Mouse (Mus musculus): ENCODE measurements around the gene Mogs. TPM values are rescaled to one million over a fixed set of nuclear protein-coding genes. Genes with fewer than 3 reads are reported as not detected.
A peak's percentile ranks its signal among the peaks of the same experiment; 100 is the strongest.
"Not testable (repeated sequence)": the region's sequence is repeated elsewhere in the genome, so short reads cannot be mapped to it uniquely, and the experiment has no call there.

Gene Mogs
- total RNA-seq, 4 experiments from 2014 or later, result 27.4 to 32.3 (median 31.3) TPM

DNA sequence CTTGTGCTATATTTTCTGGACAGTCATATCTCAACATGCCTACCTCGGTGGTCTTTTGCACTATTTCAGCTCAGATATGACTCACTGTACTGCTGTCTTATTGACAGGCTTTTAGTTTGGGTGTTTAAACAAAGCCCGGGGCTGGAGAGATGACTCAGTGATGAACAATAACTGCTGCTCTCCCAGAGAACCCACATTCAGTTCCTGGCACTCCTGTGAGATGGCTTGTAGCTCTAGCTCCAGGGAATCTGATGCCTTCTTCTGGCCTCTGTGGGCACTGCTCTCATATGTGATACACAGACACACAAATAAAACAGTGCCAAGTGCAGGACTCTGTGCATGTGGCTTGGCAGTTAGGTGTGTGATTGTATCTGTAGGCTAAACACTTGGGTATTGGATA lies 29.9 kb downstream of the Mogs start:
- DNase-seq (ENCODE audit: low spot score in 2 of 2), result no peak

GRCm38 (mm10) chr6:83145805-83146204 lies 30.5 kb downstream of the Mogs start:
- DNase-seq (ENCODE audit: low spot score in 2 of 2), result no peak

GRCm38 (mm10) chr6:83147280-83147679 lies 32.0 kb downstream of the Mogs start:
- DNase-seq (ENCODE audit: low spot score in 2 of 2), result no peak

GRCm38 (mm10) chr6:83151721-83152120 lies 36.4 kb downstream of the Mogs start:
- no peak for DNase-seq (ENCODE audit: low spot score in 2 of 2)

- no peak for DNase-seq (ENCODE audit: low spot score in 2 of 2)
Observed at GRCm38 (mm10) chr6:83153038-83153437, 37.7 kb downstream of the Mogs start.

DNA sequence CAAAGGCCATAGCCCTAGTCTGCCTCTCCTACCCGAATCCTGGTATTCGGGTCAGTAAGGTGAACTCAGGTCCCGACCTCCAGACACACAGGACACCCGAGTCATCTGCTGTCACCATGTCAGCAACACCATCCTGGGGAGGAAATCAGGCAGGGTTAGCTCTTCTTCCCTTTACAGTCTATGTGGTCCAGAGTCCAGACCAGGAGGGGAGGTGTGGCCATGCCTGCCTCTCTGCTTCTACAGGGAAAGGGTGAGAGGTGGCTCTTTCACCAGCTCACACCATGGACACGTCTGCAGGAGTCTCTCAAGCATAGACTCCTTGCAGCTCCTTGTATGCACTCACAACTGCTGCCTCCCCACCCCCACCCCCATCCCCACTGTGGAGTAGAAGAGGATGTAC lies 38.2 kb downstream of the Mogs start:
- DNase-seq (ENCODE audit: low spot score in 2 of 2), result no peak

- no peak for DNase-seq (ENCODE audit: low spot score in 2 of 2)
Observed at GRCm38 (mm10) chr6:83155552-83156238, 40.4 kb downstream of the Mogs start.

GRCm38 (mm10) chr6:83156259-83156684 lies 41.0 kb downstream of the Mogs start, which contains the start of the genes Wdr54 and 1700003E16Rik:
Gene Wdr54 (minus strand): TSS chr6:83156397.
Gene 1700003E16Rik (plus strand): TSS chr6:83156404.
- DNase-seq (ENCODE audit: low spot score in 2 of 2), result peak; percentile 68 to 75

GRCm38 (mm10) chr6:83159456-83159855 lies 44.2 kb downstream of the Mogs start:
- DNase-seq (ENCODE audit: low spot score in 2 of 2), result not testable (repeated sequence)

DNA sequence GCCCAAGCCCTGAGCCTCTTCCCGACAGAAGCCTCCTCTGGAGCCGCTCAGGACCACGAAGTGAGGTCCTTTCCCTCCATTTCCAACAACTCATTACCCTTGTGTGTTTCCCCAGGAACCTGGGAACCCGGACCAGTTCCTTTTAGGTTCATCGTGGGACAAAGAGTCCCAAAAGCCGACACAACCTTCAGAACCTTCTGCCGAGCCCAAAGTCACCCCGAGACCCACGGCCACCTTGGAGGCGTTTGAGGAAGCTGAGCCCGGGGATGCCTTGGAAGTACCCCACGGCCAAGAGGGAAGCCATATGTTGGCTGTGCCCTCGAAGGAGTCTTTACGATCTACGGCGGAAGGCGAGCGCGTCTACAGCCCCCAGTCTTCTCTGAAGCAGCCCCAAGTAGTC lies 46.1 kb downstream of the Mogs start:
- DNase-seq (ENCODE audit: low spot score in 2 of 2), result no peak

DNA sequence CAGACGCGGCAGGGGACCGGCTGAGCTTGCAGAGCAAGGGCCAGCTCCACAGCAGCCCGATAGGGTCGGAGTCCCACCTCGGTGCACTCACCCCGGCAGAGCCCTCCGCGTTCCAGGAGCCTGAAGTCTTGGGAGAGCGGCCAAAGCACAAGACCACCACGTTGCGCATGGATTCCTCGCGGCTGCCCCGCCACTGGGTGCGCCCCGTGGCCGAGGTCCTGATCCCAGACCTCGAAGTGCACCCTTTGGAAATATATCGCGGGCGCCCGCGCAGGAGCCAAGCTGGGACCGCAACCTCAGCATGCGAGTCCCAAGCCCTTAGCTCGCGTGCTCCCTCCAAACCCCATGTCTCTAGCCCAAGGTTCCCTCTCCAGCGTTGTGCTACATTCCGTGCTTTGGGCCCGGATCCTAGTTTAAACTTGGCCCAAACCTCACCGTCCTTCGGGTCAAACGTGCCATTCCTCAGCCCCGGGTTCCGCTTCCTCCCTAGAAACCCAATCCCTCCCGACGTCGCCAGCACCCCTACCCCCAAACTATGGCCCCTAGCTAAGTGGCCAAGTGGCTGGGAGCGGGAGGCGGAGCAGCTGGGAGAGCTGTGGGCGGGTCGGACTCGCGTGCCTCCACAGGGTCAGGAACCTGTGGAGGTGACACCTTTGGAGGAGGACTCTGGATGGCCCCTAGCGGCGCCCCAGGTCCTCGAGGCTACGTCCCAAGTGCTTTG lies 46.8 kb downstream of the Mogs start:
- no peak for DNase-seq (ENCODE audit: low spot score in 2 of 2)

- DNase-seq (ENCODE audit: low spot score in 2 of 2), result no peak
Observed at GRCm38 (mm10) chr6:83162701-83163100, 47.4 kb downstream of the Mogs start.

DNA sequence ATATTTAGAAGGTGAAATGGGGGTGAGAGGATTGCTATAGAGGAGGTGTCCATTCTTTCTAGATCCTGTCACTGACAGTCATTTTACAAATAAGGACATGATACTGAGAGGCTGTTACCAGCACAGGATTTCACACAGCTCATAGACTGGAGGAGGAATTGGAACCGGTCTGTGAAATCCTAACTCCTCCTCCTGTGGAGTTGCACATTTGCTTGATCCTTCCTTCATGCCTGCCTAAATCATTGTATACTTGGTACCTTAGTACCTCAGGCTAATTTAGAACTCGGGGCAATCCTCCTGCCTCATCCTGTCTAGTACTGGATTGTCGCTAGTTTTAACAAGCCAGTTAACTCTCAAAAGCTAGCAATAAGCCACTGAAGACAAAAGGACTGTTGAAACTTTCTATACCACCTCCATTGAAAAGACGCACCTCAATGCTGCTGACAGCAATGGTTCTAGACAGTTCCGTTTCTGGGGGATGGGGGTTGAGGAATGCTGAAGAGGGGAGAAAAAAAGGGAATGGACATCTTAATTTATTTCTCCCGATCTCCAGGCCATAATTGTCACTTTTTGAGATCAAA lies 49.8 kb downstream of the Mogs start:
- DNase-seq (ENCODE audit: low spot score in 2 of 2), result no peak

DNA sequence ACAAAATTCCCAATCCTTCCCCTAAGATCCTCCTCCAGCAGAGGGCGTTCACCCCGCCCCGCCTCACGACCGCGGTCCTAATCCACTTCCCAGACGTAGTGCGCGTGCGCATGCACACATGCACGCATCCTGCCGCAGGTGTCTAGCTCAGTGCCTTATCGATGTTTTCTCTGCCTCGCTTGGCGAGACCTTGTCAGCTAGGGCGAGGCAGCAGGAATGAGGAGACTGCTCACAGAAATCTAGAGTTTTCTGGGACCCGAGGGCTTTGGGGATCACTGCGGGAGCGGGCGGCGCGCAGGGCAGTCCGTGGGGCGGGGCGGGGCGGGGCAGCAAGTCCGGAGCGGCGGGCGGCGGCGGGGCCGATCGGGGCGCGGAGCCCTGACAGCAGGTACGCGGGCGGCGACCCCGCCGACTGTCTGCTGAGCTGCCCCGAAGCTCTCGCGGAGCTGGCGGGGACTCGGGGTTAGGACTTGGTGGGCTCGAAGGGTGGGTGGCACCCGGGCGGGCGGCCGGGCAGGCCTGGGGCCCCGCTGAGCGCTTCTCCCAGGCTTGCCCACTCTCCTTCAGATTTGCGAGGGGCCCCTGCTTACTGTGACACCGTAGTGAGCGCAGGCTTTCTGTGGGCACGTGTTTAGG lies 50.4 kb downstream of the Mogs start, which contains the start of gene Dctn1:
Gene Dctn1, plus strand, starts transcription at position 314 of the 636 bp plus-strand sequence.
- DNase-seq (ENCODE audit: low spot score in 2 of 2), result peak; percentile 88 to 90

GRCm38 (mm10) chr6:83166243-83166630 lies 50.9 kb downstream of the Mogs start:
- no peak for DNase-seq (ENCODE audit: low spot score in 2 of 2)

Small RNAs within 50 kb of the gene (microRNA-seq; reads per million reads assigned to microRNA genes)
- gene Mir3470a, result 0 reads per million in 2 experiments

Other genes starting within 250 kb of the Mogs start
- 10 to 100 TPM; 35.0 to 36.1 (median 35.2) TPM for gene Sema4f, start 175.7 kb upstream of the Mogs start, total RNA-seq (2022)
- gene M1ap, start 168.6 kb upstream of the Mogs start, total RNA-seq (2022), result under 1 TPM in 3 of 4 experiments, not detected in 1; 0.33 to 0.57 (median 0.48) TPM
- gene Dok1, start 82.0 kb upstream of the Mogs start, total RNA-seq (2022), result 1 to 10 TPM; 2.1 to 3.7 (median 2.9) TPM
- 1 to 10 TPM; 2.0 to 4.3 (median 3.0) TPM for gene Loxl3, start 81.3 kb upstream of the Mogs start, total RNA-seq (2022)
- gene Aup1, start 61.0 kb upstream of the Mogs start, total RNA-seq (2022), result 100 to 1,000 TPM in 3 of 4 experiments, 10 to 100 TPM in 1; 98.7 to 123 (median 111) TPM
- 10 to 100 TPM; 47.7 to 53.7 (median 50.4) TPM for gene Htra2, start 60.2 kb upstream of the Mogs start, total RNA-seq (2022)
- 1 to 10 TPM in 2 of 4 experiments, under 1 TPM in 2; 0.67 to 1.5 (median 1.1) TPM for gene Dqx1, start 57.7 kb upstream of the Mogs start, total RNA-seq (2022)
- not detected for gene Tlx2, start 45.2 kb upstream of the Mogs start, total RNA-seq (2022)
- gene Pcgf1, start 37.6 kb upstream of the Mogs start, total RNA-seq (2022), result 10 to 100 TPM; 26.2 to 31.0 (median 27.2) TPM
- under 1 TPM in 1 of 4 experiments, not detected in 3; 0.77 TPM for gene Lbx2, start 29.1 kb upstream of the Mogs start, total RNA-seq (2022)
- gene Ccdc142, start 13.9 kb upstream of the Mogs start, total RNA-seq (2022), result 10 to 100 TPM in 1 of 4 experiments, 1 to 10 TPM in 3; 6.5 to 10.1 (median 8.7) TPM
- 1 to 10 TPM; 5.8 to 8.1 (median 6.4) TPM for gene Gm42688, start 13.9 kb upstream of the Mogs start, total RNA-seq (2022)
- 10 to 100 TPM; 51.1 to 63.3 (median 54.2) TPM for gene Mrpl53, start 6.5 kb upstream of the Mogs start, total RNA-seq (2022)
- 10 to 100 TPM; 36.5 to 47.4 (median 39.6) TPM for gene Wbp1, start 6.1 kb downstream of the Mogs start, total RNA-seq (2022)
- gene Ino80b, start 9.9 kb downstream of the Mogs start, total RNA-seq (2022), result 10 to 100 TPM; 22.0 to 26.8 (median 25.4) TPM
- gene Rtkn, start 20.0 kb downstream of the Mogs start, total RNA-seq (2022), result 100 to 1,000 TPM in 1 of 4 experiments, 10 to 100 TPM in 3; 91.4 to 114 (median 92.8) TPM
- gene Wdr54, start 40.9 kb downstream of the Mogs start, total RNA-seq (2022), result 10 to 100 TPM; 31.8 to 39.1 (median 34.5) TPM
- gene 1700003E16Rik, start 40.9 kb downstream of the Mogs start, total RNA-seq (2022), result 10 to 100 TPM; 26.4 to 29.4 (median 28.3) TPM
- gene Dctn1, start 50.4 kb downstream of the Mogs start, total RNA-seq (2022), result 100 to 1,000 TPM; 347 to 364 (median 356) TPM
- gene Slc4a5, start 104.3 kb downstream of the Mogs start, total RNA-seq (2022), result 1 to 10 TPM in 1 of 4 experiments, under 1 TPM in 3; 0.44 to 2.0 (median 0.79) TPM
- 1 to 10 TPM; 5.3 to 8.7 (median 7.0) TPM for gene Mthfd2, start 210.4 kb downstream of the Mogs start, total RNA-seq (2022)
- 10 to 100 TPM; 16.8 to 22.9 (median 17.5) TPM for gene Mob1a, start 210.5 kb downstream of the Mogs start, total RNA-seq (2022)
- 10 to 100 TPM; 34.5 to 61.7 (median 53.5) TPM for gene Bola3, start 233.7 kb downstream of the Mogs start, total RNA-seq (2022)